Mouse (Mus musculus): ENCODE results near the gene Mybpc1.
"Not testable (repeated sequence)": the region's sequence is repeated elsewhere in the genome, so short reads cannot be mapped to it uniquely, and the experiment has no call there.

The Mybpc1 gene

DNA sequence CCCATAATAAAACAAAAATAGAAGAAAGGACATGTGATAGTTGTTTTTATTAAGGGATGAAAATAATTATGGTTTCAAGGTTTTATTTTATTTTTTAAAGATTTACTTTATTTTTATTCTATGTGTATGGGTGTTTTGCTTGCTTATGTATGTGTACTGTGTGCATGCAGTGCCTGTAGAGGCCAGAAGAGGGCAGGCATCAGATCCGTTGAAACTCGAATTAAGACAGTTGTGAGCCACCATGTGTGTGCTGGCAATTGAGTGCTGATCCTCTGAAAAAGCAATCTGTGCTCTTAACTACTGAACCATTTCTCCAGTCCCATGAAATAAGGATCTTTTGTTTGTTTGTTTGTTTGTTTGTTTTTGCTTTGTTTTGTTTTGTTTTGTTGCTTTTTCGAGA, 54.7 kb downstream of the Mybpc1 start:
- DNase-seq (ENCODE audit: low spot score), result no peak

- DNase-seq (ENCODE audit: low spot score), result no peak
Observed at GRCm38 (mm10) chr10:88547635-88548034, 57.3 kb downstream of the Mybpc1 start.

GRCm38 (mm10) chr10:88530631-88531030, 74.3 kb downstream of the Mybpc1 start:
- DNase-seq (ENCODE audit: low spot score), result no peak

- no peak for DNase-seq (ENCODE audit: low spot score)
Observed at GRCm38 (mm10) chr10:88524016-88524415, 80.9 kb downstream of the Mybpc1 start.

- DNase-seq (ENCODE audit: low spot score), result no peak
Observed at GRCm38 (mm10) chr10:88523212-88523611, 81.7 kb downstream of the Mybpc1 start.

- DNase-seq (ENCODE audit: low spot score), result no peak
Observed at GRCm38 (mm10) chr10:88522795-88523194, 82.2 kb downstream of the Mybpc1 start.

DNA sequence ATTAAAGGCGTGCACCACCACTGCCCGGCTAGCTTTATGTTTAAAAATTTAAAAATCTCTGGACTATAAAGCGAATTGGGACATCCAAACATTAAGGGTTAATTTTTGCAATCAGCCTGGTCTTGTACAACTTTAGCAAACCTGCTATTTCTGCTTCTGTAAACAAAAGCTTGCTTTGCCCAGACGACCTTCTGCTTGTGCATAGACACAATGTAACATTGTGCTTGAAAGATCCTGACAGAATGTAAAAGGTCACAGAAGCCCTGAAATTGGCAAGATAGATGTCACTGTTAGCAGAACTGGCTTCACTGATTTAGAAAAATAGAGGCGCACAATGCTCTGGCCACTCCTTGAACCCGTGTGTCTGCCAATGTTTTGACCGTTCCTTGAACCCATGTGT, 89.9 kb downstream of the Mybpc1 start:
- DNase-seq (ENCODE audit: low spot score), result not testable (repeated sequence)

DNA sequence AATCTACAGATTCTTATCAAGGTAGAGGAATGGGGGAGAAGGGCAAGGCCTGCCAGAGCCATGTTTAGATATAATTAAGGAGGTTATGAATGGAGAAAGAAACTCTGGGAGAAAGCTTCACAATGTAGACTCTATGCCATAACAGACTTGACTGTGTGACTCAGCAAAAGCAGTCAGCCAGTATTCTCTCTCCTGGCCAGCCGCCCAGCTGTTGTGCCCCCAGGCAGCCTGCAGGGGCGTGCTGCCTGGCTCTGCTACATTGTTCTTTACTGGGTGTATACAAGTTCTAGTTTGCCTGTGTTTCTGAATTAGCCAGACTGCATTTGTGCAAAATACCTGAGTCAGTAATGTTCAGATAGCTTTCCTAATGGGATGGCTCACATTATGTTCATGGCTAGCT, 90.5 kb downstream of the Mybpc1 start:
- DNase-seq (ENCODE audit: low spot score), result peak; percentile 83

DNA sequence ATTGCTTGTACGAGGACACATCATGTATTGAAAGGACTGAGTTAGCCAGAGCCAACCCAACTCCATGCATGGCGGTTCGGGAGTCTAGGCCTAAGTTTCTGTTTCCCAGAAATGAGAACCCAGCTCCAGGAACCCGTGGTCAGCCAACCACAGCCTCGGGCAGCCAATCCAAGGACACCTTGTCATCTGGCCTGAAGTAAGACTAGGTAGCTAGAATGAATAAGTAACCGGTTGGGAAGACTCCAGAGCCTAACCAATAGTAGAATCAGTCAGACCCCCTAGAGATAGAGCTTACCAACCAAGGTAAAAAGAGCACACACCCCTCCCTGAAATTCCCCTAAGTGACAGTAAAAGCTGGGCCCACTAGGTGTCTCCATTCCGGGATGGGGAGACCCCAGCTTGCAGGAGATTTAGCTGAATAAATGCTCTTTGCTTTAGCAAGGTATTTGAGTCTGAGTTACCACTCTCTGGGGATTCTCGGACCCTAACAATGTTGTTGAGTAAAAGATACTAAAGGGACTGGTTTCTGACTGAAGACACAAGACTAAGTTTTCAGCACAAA, 91.3 kb downstream of the Mybpc1 start:
- no peak for DNase-seq (ENCODE audit: low spot score)

- no peak for DNase-seq (ENCODE audit: low spot score)
Observed at GRCm38 (mm10) chr10:88511355-88511754, 93.6 kb downstream of the Mybpc1 start.

- no peak for DNase-seq (ENCODE audit: low spot score)
Observed at GRCm38 (mm10) chr10:88510503-88511271, 94.3 kb downstream of the Mybpc1 start.

GRCm38 (mm10) chr10:88507691-88508143, 97.2 kb downstream of the Mybpc1 start:
- DNase-seq (ENCODE audit: low spot score), result no peak

DNA sequence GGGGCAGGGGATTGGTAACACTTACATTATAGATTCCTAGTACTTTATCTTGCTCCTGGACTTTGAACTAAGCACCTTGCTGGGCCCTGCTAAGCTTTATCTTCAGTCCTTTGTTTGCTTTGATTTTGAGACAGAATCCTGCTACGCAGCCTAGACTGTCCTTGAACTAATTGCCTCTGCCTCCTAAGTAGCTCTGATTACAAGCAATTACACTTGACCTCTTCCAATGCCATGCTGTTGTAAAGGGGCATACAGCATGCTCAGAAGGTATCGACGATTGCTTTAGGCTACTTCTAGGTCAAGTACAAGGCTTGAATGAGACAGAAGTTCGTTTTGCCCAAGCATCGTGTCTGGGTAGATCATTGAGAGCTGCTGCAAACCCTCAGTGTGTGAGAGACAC, 99.7 kb downstream of the Mybpc1 start:
- no peak for DNase-seq (ENCODE audit: low spot score)

DNA sequence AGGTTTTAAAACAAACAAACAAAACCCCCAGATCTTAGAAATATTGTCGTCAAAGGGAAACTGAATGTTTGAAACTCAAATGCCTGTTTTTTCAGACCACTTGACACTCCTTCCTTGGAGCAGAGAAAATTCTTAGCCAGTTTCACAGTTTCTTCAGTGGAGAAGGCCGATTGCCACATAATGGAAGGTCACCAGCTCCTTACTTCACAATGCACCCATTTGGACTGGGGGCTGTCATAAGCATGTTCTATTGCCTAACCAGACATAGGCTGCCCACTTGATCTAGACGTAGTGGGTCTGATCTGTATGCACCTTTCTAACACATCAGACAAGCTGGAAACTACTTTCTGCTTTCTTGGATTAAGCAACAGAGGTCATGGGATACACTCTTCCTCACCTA, 100.5 kb downstream of the Mybpc1 start:
- no peak for DNase-seq (ENCODE audit: low spot score)

DNA sequence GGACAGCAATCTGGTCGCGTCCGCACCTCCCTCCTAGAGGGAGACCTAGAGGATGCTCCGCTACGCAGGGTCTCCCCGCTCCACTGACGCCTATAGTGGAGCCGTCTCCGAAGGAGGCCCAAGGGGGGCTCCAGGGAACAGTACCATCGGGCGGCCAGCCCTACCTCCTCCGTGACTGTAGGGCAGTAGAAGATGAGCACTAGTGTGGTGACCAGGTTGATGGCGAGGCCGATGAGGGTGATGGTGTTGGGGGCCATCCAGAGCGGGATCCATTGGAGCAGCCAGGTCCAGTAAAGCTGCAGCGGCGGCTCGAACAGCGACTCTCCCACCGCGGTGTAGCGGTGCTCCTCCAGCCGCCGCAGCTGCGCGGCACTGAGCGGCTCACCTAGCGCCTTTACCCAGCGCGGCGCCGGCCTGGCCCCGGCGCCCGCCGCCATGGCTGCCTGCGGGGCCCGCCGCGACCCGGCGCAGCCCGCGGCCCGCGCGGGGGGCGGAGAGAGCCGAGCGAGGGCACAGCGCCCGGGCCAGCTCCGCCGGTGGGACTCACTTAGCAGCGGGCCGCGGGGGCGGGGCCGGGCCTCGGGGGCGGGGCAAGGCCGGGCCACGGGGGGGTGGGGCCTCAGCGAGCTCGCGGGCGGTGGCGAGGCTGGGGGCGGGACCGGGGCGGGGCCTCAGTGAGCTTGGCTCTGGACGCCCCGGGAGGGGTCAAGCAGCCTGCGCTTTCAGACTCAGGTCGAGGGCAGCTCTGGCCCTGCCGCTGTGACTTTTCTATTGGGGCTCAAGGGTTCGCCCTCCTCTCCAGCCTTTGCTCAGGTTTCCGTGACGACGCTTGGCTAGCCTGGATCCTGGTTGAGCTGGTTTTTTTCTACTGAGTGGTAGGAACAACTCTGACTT, 101.3 kb downstream of the Mybpc1 start, which contains the start of gene Chpt1:
Chpt1 (minus strand) TSS at position 653 of the 894 bp plus-strand sequence.
- DNase-seq (ENCODE audit: low spot score), result peak; percentile 95

DNA sequence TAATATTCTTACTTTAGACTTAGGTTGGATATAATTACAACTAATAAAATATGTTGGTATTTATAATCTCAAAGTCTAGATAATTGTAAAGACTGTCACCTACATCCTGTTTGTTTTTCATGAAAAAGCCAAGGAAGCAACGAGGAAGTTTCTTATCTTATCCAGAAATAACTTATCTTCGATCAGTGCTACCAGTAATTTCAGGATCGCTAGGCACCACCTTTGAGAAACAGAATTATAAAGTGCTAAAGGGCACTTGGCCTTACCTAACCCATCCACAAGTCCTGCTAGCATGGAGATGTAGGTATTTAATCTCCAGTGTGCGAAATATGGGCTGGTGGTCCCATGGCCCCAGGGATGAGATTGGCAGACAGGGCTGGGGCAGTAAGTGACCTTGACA, 102.0 kb downstream of the Mybpc1 start:
- no peak for DNase-seq (ENCODE audit: low spot score)

- no peak for DNase-seq (ENCODE audit: low spot score)
Observed at GRCm38 (mm10) chr10:88501886-88502765, 102.8 kb downstream of the Mybpc1 start.

DNA sequence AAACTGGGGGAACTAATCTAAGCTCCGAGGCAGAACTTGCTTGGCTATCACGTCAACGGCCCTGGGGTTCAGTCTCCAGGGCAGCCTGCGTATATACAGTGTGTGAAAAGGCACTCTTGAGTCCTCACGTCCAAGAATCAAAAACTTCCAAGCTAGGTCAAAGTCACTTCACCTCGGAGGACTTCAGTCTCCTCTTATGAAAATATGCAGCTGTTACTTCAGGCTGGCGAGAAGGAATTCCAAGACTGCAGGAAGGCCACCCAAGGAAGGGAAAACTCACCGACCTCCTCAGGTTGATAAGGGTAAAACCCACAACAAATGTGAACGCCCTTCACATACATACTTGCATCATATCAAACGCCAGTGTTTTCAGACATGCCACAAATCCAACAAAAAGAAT, 103.6 kb downstream of the Mybpc1 start:
- DNase-seq (ENCODE audit: low spot score), result no peak

- DNase-seq (ENCODE audit: low spot score), result no peak
Observed at GRCm38 (mm10) chr10:88499993-88500392, 105.0 kb downstream of the Mybpc1 start.

DNA sequence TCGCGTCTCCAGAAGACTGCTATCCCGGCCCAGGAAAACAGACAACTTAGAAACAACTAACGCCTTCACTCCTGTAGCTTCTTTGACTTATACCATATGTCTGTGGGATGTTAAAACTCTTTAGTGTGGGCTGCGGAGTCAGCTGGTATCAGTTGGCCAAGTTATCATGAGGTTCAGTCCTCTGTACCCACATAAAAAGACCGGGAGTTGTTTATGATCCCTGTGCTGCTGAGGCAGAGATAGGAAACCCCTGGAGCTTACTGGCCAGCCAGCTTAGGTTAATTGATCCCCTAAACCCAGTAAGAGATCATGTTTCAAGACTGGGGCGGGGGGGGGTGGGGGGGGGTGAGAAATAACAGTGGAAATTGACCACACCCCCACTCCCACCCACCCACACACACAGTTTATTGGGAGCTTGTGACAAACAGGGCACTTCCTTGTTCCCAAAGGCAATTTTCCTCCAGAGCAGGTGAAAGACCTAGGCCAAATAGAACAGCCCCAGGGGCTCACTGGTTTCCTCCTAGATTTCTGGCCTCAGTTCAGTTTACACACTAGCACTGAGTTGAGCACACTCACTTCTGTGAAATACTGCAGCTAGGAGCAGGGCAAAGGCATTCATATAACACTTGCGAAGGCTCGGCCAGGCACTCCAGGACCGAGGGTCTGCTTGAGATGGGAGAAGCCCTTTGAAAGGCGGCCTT, 107.9 kb downstream of the Mybpc1 start:
- no peak for DNase-seq (ENCODE audit: low spot score)

GRCm38 (mm10) chr10:88494959-88495587, 109.9 kb downstream of the Mybpc1 start:
- no peak for DNase-seq (ENCODE audit: low spot score)
